9 mouse cellular contexts compared by ENCODE assay signal in genomic region chr9:60264586-60265325, GRCm38 (mm10).
A peak's percentile ranks its signal among the peaks of the same experiment; 100 is the strongest.
DNase-seq lines count a peak whose midpoint lies in the region; ATAC-seq and TF ChIP-seq lines count a peak whose summit lies in the region.
"Had no signal": no experiment of that assay in that cellular context is flagged by ENCODE, and none has a peak within 500 bp of the region (broad histone marks: within the 10 kb centered on the region; RNA-seq: fewer than 3 reads in every experiment).

No protein-coding gene starts in this region.

- peak; percentile 18 for DNase-seq in adrenal gland, postnatal 10 days
- DNase-seq in adrenal gland, adult 8-10 months, result no peak
- no peak for DNase-seq in limb, embryonic 10.5 days (ENCODE audit: low spot score)
- peak; percentile 59 for DNase-seq in kidney, adult 2 months
- peak; percentile 56 for DNase-seq in lung, postnatal 36 days
- no peak for DNase-seq in ovary, postnatal 36 days (ENCODE audit: low spot score)
- DNase-seq in c-Kit-positive CD71-positive TER-119-positive erythroid progenitor cells, embryonic 14.5 days (ENCODE audit: low spot score), result no peak

- H3K27me3 ChIP-seq in limb, embryonic 15.5 days, result no peaks in the 10 kb centered on the region
- no peaks in the 10 kb centered on the region for H3K27me3 ChIP-seq in limb, embryonic 10.5 days (ENCODE audit: low read depth, poor library complexity, severe bottlenecking)
- no peaks in the 10 kb centered on the region for H3K27me3 ChIP-seq in kidney, adult 2 months (replicated peaks; ENCODE audit: control insufficient read depth, insufficient read depth, low read length)

- H3K27ac ChIP-seq in limb, embryonic 15.5 days, result peak overlapping the region; percentile 54; the same call in 1 of the 2 replicates
- no peak overlapping the region for H3K27ac ChIP-seq in limb, embryonic 10.5 days
- no peak overlapping the region for H3K27ac ChIP-seq in kidney, adult 2 months (ENCODE audit: insufficient read depth, low read depth, low read length)
- H3K27ac ChIP-seq: macrophage had no signal

- TF ChIP-seq POLR2A in kidney, adult 2 months (IDR thresholded peaks at IDR 0.05; ENCODE audit: low read depth, low read length), result no peak

- no peaks in the 10 kb centered on the region for H3K36me3 ChIP-seq in limb, embryonic 15.5 days
- H3K36me3 ChIP-seq in limb, embryonic 10.5 days, result no peaks in the 10 kb centered on the region
- no peaks in the 10 kb centered on the region for H3K36me3 ChIP-seq in kidney, adult 2 months (ENCODE audit: control insufficient read depth, insufficient read depth, low read length)

- H3K4me3 ChIP-seq in limb, embryonic 15.5 days, result no peak overlapping the region
- no peak overlapping the region for H3K4me3 ChIP-seq in limb, embryonic 10.5 days
- no peak overlapping the region for H3K4me3 ChIP-seq in kidney, adult 2 months (ENCODE audit: insufficient read depth, low read depth, low read length)

- no peak for TF ChIP-seq CTCF in kidney, adult 2 months (conservative IDR thresholded peaks at IDR 0.05; ENCODE audit: insufficient read depth, insufficient read length, low read depth, low read length)

- H3K4me1 ChIP-seq in limb, embryonic 15.5 days, result peaks cover 27% of the 10 kb centered on the region
- peaks cover 12% of the 10 kb centered on the region for H3K4me1 ChIP-seq in limb, embryonic 10.5 days
- H3K4me1 ChIP-seq in kidney, adult 2 months (ENCODE audit: control insufficient read depth, insufficient read depth, low read length), result no peaks in the 10 kb centered on the region

- H3K9ac ChIP-seq in limb, embryonic 15.5 days, result no peak overlapping the region

- 31% methylated on average over 10 of the region's 10 CpGs for WGBS in limb, embryonic 15.5 days
- WGBS in limb, embryonic 10.5 days, result 52% methylated on average over 10 of the region's 10 CpGs
- 52% methylated on average over 10 of the region's 10 CpGs for WGBS in kidney, adult 2 months

- no peaks in the 10 kb centered on the region for H3K9me3 ChIP-seq in limb, embryonic 15.5 days
- H3K9me3 ChIP-seq in limb, embryonic 10.5 days (replicated peaks), result no peaks in the 10 kb centered on the region

- H3K4me2 ChIP-seq in limb, embryonic 15.5 days, result no peak overlapping the region

- ATAC-seq in limb, embryonic 15.5 days (ENCODE audit: insufficient number of reproducible peaks, low FRiP score, low TSS enrichment, low read depth), result no peak

Comparison
In these comparisons a context has a peak if more than half of its experiments do, and no peak if none do; other contexts are left out.
1. DNase-seq: peak in adrenal gland, postnatal 10 days (single experiment), kidney, adult 2 months (single experiment) and lung, postnatal 36 days (single experiment); none in adrenal gland, adult 8-10 months (single experiment), limb, embryonic 10.5 days (single experiment), ovary, postnatal 36 days (single experiment) and c-Kit-positive CD71-positive TER-119-positive erythroid progenitor cells, embryonic 14.5 days (single experiment).